Mouse (Mus musculus) spleen, adult 2 months (tissue): ENCODE measurements around the gene Atg4c. TPM values are rescaled to one million over a fixed set of nuclear protein-coding genes. Genes with fewer than 3 reads are reported as not detected.
A peak's percentile ranks its signal among the peaks of the same experiment; 100 is the strongest.

ENCODE experiments used
- DNase-seq, 2 experiments: peaks; one replicate each; pipeline versions ENCODE4 v3.0.0 to v3.0.0-alpha.2; 2012 to 2021; ENCODE audit warnings: low spot score in 2 of 2, low read depth in 1 of 2
- H3K27ac ChIP-seq: fragments of 200-500 bp; 2 replicates; pipeline ENCODE4 v1.5.1; 2012; ENCODE audit warnings: low read length, inconsistent platforms; ENCODE audit not compliant: insufficient read depth
- H3K27me3 ChIP-seq: fragments of 200-500 bp; 2 replicates; pipeline ENCODE4 v1.6.1; 2012; ENCODE audit warnings: mild to moderate bottlenecking, moderate library complexity, low read length, inconsistent platforms; ENCODE audit not compliant: control insufficient read depth, insufficient read depth
- H3K36me3 ChIP-seq: fragments of 200-500 bp; 2 replicates; pipeline ENCODE4 v1.6.1; 2012; ENCODE audit warnings: mild to moderate bottlenecking, low read length, inconsistent platforms; ENCODE audit not compliant: control insufficient read depth, insufficient read depth
- H3K4me1 ChIP-seq: fragments of 200-500 bp; 2 replicates; pipeline ENCODE4 v1.6.1; 2011; ENCODE audit warnings: inconsistent platforms; ENCODE audit not compliant: control insufficient read depth, insufficient read depth, insufficient read length
- H3K4me3 ChIP-seq: fragments of 200-500 bp; 2 replicates; pipeline ENCODE4 v1.5.1; 2011; ENCODE audit warnings: mild to moderate bottlenecking, inconsistent platforms; ENCODE audit not compliant: insufficient read depth, insufficient read length; ENCODE audit errors: extremely low read depth
- CTCF ChIP-seq: fragments of 200-500 bp; IDR thresholded peaks from 2 replicates; pipeline ENCODE4 v1.5.1; 2011; ENCODE audit warnings: mild to moderate bottlenecking, inconsistent platforms; ENCODE audit not compliant: insufficient read depth, insufficient read length, insufficient replicate concordance; ENCODE audit errors: extremely low read depth
- POLR2A ChIP-seq: fragments of 200-500 bp; IDR thresholded peaks from 2 replicates; pipeline ENCODE4 v1.6.1; 2011; ENCODE audit warnings: low read depth, low read length, inconsistent platforms
- WGBS: fragments of 180-500 bp; shearing (Covaris S2); methylation state at CpG from one replicate; pipeline ENCODE4 v1.1.7; 2018; 5-methylcytosine and 5-hydroxymethylcytosine counted together
- polyA plus RNA-seq: library from polyadenylated mRNA; depleted of rRNA; stranded (reverse); fragments of >200 nt; gene quantifications from 2 replicates; pipeline ENCODE4 v1.2.3, GENCODE M21; 2012; rRNA removed

The Atg4c gene
- polyA plus RNA-seq, 1 experiment = 1.2 TPM

- no peak for DNase-seq
- no peak overlapping the region for H3K27ac ChIP-seq
- H3K4me3 ChIP-seq = no peak overlapping the region
- H3K36me3 ChIP-seq = no peaks in the 10 kb centered on the region
- 91% methylated on average over 7 of the region's 7 CpGs for WGBS
- no peaks in the 10 kb centered on the region for H3K27me3 ChIP-seq
- H3K4me1 ChIP-seq = no peaks in the 10 kb centered on the region
- TF ChIP-seq POLR2A (no peak), CTCF (no peak)
Measured at GRCm38 (mm10) chr4:99278876-99279275, 85.1 kb downstream of the Atg4c start.

GRCm38 (mm10) chr4:99281711-99282110 is 88.0 kb downstream of the Atg4c start:
- WGBS = 90% methylated on average over 7 of the region's 7 CpGs
- no peaks in the 10 kb centered on the region for H3K4me1 ChIP-seq
- no peak overlapping the region for H3K4me3 ChIP-seq
- TF ChIP-seq CTCF (no peak), POLR2A (no peak)
- no peaks in the 10 kb centered on the region for H3K27me3 ChIP-seq
- no peak overlapping the region for H3K27ac ChIP-seq
- H3K36me3 ChIP-seq = no peaks in the 10 kb centered on the region
- DNase-seq = no peak

GRCm38 (mm10) chr4:99289286-99289685 is 95.6 kb downstream of the Atg4c start:
- Histone ChIP-seq H3K27ac (no peak overlapping the region), H3K4me1 (no peaks in the 10 kb centered on the region; the same call in 1 of the 2 replicates), H3K36me3 (no peaks in the 10 kb centered on the region), H3K4me3 (no peak overlapping the region), H3K27me3 (no peaks in the 10 kb centered on the region)
- 88% methylated on average over 10 of the region's 10 CpGs for whole genome bisulfite sequencing
- DNase-seq = no peak
- TF ChIP-seq POLR2A (no peak), CTCF (no peak)

DNA sequence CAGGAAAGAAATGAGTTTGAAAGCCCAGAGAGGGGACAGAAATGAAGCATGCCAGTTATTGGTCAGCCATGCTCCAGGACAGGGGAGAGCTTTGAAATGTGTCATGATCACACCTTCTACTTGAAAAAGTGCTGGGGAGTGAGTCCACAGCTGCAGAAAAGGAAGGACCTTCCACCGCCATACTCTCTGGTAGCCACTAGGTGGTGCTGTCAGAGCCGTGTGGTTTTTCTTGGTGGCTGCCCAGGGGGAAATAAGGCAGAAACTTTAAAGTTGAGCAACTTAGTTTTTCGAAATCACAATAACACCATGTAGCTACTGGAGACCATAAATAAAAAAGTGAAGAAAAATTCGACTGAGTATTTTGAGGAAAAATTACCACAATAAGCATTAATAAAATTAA is 104.9 kb downstream of the Atg4c start:
- no peaks in the 10 kb centered on the region; the same call in 1 of the 2 replicates for H3K27me3 ChIP-seq
- no peaks in the 10 kb centered on the region for H3K36me3 ChIP-seq
- TF ChIP-seq POLR2A = no peak
- TF ChIP-seq CTCF = peak; percentile 64; the same call in 1 of the 2 replicates
- 5% methylated on average over 4 of the region's 4 CpGs for WGBS
- H3K4me1 ChIP-seq = no peaks in the 10 kb centered on the region; the same call in 1 of the 2 replicates
- DNase-seq = peak in 1 of 2 experiments; percentile 12
- no peak overlapping the region for H3K27ac ChIP-seq
- no peak overlapping the region for H3K4me3 ChIP-seq

- no peak overlapping the region for H3K4me3 ChIP-seq
- no peaks in the 10 kb centered on the region for H3K4me1 ChIP-seq
- 85% methylated on average over 13 of the region's 13 CpGs for WGBS
- no peak overlapping the region for H3K27ac ChIP-seq
- no peak for DNase-seq
- TF ChIP-seq CTCF (no peak), POLR2A (no peak)
- H3K27me3 ChIP-seq = no peaks in the 10 kb centered on the region; the same call in 1 of the 2 replicates
- H3K36me3 ChIP-seq = no peaks in the 10 kb centered on the region
Measured at GRCm38 (mm10) chr4:99304793-99305192, 111.1 kb downstream of the Atg4c start.

Other genes with a start within 250 kb of the Atg4c start
- gene Angptl3, start 163.0 kb upstream of the Atg4c start, polyA plus RNA-seq = 0.12 TPM in 1 of 2 replicates, not detected in the other
- gene Dock7, start 73.0 kb upstream of the Atg4c start, polyA plus RNA-seq = 5.4 and 6.8 TPM in 2 replicates
- 0.07 and 0.20 TPM in 2 replicates for gene Gm12689, start 102.0 kb downstream of the Atg4c start, polyA plus RNA-seq